Mouse (Mus musculus) adrenal gland, postnatal 10 days (tissue): ENCODE measurements at regions not wholly inside any gene's neighbourhood (a gene's known extent, or its start where the extent isn't known, plus 50 kb on each side); places are given as distances from the start of the nearest gene placed in this dataset.

Experiments
- DNase-seq: peaks from one replicate; pipeline ENCODE4 v3.0.0; 2021; ENCODE audit warnings: mixed read lengths

GRCm38 (mm10) chr16:75487915-75488314 lies 97.9 kb downstream of the Lipi start:
- DNase-seq = no peak

- DNase-seq = no peak
These were observed 102.0 kb downstream of the Lipi start for GRCm38 (mm10) chr16:75483878-75484277.

DNA sequence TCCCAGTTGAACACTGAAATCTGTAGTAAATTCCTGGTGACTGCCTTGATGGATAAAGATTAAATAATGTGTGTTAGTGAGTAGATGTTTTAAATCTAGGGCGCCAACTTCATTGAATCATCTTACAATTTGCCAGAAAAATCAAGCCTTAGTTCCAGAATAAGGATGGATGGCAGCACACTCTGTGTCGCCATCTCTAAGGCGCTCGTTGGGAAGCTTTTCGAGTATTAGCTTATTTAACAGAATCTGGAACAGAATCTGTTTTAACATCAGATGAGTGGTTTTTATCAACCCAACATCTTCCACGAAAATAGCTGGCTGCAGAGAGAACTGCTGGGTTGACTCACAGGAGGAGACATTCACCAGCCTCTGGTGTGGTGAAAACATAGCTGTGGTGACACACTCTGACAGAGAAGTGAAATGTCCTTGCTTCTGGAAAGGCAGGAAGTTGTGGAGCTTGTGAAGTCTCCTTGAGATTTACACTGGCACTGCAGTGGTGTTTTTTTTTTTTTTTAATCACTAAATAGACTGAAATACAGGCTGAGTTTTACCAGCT lies 120.4 kb downstream of the Lipi start:
- no peak for DNase-seq

GRCm38 (mm10) chr16:75462136-75462535 lies 123.7 kb downstream of the Lipi start:
- DNase-seq = no peak

DNA sequence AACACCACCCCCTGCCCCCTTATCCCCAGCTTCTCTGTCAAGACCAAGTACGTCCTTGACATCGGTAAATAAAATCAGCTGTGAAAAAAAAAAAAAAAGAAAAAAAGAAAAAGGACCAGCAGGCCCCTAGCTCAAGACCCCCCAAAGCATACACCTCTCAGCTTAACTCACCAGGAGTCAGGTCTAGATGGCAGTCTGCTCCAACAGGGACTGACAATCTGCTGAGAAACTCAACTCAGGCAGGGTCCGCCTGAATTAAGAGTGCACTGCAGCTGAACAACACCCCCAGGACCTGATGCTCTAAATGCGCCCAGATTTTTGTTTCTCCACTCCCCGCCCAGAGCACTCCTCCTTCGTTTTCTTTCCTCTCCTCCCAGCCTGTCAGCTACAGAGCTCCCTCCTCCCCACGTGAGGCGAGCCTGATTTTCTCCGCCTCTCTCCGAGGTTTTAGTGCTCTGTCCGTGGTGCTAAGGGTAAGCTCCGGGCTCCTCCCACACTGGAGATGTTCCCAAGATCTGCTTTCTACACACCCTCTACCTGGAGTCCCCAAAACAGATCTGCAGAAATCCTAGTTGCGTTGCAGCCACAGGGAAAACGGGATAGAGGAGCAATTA lies 138.9 kb downstream of the Lipi start:
- peak; percentile 23 for DNase-seq

DNA sequence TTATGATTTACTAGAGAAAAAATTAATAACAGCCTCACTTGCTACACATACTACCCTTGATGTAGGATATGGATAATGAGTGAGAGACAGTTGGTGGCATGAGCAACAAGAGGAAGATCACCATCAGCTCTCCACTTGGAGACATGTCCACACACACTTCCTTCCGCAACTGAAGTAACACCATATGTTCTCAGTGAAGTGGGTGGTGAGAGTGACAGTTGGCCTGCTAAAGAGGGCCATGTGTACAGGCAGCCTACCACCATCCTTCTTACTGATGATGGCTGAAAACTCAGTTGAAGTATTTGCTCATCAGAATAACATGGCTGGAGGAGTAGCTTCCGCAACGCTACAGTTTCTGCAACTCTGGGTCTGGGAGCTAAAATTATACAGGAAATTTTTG lies 146.6 kb downstream of the Lipi start:
- DNase-seq = no peak

GRCm38 (mm10) chr16:75433227-75433626 lies 152.6 kb downstream of the Lipi start:
- no peak for DNase-seq

- no peak for DNase-seq
These were observed 201.2 kb downstream of the Lipi start for GRCm38 (mm10) chr16:75384526-75385222.

- no peak for DNase-seq
These were observed 204.7 kb downstream of the Lipi start for GRCm38 (mm10) chr16:75381191-75381590.

DNA sequence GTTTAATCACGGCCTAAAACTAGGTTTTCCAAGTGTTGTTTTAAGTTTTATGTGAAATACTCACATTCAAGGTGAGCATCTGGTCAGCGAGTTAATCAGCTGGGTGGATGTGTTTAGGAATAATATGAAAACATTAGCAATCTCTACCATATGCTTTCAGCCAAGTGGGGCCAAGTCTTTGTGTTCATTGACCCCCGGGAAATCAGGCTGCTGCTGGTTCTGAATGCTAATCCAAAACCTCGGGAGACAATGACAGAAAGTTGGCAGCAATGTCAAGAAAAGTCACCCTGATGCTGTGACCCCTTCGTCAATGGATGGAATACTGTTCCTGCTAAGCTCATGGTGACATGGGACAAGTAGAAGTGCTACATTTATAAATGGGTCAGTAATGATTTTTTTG lies 216.2 kb downstream of the Lipi start:
- DNase-seq = no peak

GRCm38 (mm10) chr16:75366727-75367126 lies 219.1 kb downstream of the Lipi start:
- DNase-seq = no peak

- DNase-seq = no peak
These were observed 220.4 kb downstream of the Lipi start for GRCm38 (mm10) chr16:75365361-75365994.

DNA sequence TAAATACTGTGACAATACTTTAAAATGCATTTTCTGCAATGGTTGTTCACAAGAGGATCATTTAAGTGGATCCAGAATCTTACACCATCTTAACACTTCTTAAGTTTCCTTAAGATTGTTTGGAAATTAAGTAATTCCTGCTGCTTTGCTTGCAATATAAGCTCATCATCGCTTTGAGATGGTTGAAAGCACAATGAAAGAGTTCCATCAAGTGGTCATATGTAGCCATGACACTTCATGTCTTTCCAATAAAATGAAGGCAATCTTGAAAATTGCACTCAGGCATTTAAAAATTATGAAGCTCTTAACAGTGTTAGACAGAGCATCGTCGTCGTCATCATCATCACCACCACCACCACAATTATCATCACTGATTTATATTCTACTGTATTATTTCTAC lies 223.8 kb downstream of the Lipi start:
- no peak for DNase-seq

GRCm38 (mm10) chr16:75360791-75361190 lies 225.1 kb downstream of the Lipi start:
- DNase-seq = no peak

DNA sequence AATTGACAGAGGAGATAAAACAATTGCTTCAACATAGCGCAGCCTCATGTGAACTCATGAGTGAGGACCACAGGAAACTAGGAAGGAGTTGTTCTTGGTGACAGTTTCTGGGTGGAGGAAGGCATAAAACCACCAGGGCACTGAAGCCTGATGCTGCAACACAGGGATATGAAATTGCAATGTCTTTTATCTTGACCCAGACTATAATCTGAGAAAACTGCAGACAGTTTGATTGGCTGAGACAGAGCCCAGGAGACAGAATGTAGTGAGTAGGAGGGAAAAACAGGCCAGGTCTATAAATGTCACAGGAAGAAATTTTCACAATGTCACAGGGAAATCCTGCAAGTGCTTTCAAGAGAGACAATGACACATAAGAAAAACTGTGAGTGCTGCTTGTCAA lies 232.5 kb downstream of the Lipi start:
- no peak for DNase-seq

GRCm38 (mm10) chr16:75344201-75344927 lies 241.5 kb downstream of the Lipi start:
- no peak for DNase-seq

GRCm38 (mm10) chr16:75343028-75343901 lies 242.6 kb downstream of the Lipi start:
- peak; percentile 3 for DNase-seq

GRCm38 (mm10) chr16:75334228-75334627 lies 251.6 kb downstream of the Lipi start:
- DNase-seq = no peak

DNA sequence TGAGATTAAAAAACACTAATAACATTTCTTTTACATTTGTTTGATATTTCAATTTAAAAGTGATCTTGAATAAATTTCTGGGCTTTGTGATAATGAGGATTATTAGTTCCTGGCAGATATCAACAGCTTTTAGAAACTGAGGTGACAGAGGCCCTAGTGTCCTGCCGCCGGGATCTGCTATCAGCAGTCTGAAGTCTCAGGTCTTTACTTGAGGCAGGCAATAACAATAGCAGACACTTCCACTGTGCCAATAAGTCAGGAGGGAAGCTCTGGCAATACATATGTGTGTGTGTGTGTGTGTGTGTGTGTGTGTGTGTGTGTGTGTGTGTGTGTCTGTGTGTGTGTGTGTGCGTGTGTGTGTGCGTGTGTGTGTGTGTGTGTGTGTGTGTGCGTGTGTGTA lies 252.1 kb downstream of the Lipi start:
- no peak for DNase-seq

DNA sequence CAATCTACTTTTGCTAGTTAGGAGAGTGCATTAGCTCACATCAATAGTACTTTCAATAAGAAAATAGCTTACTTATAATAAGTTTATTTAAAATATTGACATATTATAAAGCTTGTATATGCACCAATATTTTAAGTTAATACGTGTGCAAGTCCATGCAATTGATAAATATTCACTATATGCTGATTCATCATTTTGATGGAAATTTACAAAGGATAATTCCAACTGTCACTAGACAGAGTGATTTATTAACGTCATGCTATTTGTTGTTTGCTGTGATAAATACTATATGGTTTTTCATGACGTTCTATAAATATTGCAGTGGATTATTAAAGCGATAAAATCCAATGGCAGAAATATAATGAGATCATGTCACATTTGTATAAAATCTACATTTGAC lies 253.0 kb downstream of the Lipi start:
- no peak for DNase-seq

DNA sequence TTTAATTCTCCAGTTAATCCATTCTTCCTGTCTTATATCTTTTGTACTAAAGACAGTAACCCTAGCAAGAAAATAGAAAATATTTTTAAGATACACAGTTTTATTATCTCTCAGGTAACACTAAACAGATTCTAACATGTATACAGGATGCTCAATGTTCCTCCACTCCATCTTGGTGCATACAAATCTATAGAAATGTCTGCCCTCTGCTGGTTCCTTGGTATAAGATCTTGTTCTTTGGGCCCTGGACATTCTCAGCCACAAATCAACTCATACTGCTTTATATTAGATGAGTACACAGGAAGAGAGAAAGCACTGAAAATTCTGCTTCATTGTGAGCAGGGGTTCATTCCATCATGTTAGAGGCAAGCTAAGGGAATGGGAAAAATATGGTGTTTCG lies 260.6 kb downstream of the Lipi start:
- no peak for DNase-seq

DNA sequence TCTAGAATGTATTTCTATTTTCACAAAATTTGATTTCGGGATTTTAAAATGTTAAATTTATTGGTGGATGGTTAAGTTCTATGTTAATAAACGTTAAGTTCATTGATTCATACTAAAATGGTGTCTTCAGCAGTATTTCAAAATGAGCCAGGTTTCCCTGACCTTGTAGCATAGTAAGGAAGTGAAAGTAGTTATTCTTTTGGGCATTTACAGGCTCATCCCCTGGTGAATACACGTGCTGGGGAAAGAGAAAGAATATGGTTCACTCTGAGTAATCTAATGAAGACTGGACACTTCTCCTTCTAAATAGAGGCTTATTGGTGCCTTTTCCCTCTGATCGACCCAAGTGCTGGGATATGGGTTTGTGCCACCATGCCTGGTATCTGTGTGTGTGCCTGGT lies 281.1 kb downstream of the Lipi start:
- no peak for DNase-seq
